Mouse (Mus musculus): ENCODE measurements around the gene Ddx39b. TPM values are rescaled to one million over a fixed set of nuclear protein-coding genes. Genes with fewer than 3 reads are reported as not detected.

Gene Ddx39b
- total and polyA plus RNA-seq, 3 experiments = 208 to 411 (median 242) TPM

GRCm38 (mm10) chr17:35250348-35251120 is 9.0 kb downstream of the Ddx39b start:
- DNase-seq (ENCODE audit: extremely low read depth) = no peak
- peaks cover 15% of the 10 kb centered on the region for H3K27me3 ChIP-seq (replicated peaks)
- H3K36me3 ChIP-seq (replicated peaks in 1 of 2; ENCODE audit: control insufficient read depth in 1 of 2, insufficient read depth in 1 of 2, low read length in 1 of 2) = peaks cover 79 to 87% of the 10 kb centered on the region in 2 experiments
- H3K9me3 ChIP-seq (replicated peaks; ENCODE audit: low read length) = no peaks in the 10 kb centered on the region
- peaks cover 20% of the 10 kb centered on the region for H3K79me2 ChIP-seq (replicated peaks; ENCODE audit: control insufficient read depth, extremely low read depth, insufficient read depth, poor library complexity, severe bottlenecking)
- TF ChIP-seq CTCF (conservative IDR thresholded peaks at IDR 0.05 in 1 of 2, IDR thresholded peaks at IDR 0.05 in 1 of 2; ENCODE audit: low read depth in 2 of 2, low read length in 2 of 2) (no peak), CHD1 (IDR thresholded peaks at IDR 0.05; ENCODE audit: low read depth, low read length) (no peak), POLR2A (IDR thresholded peaks at IDR 0.05; ENCODE audit: low read depth, low read length) (peak; percentile 47)
- H3K4me1 ChIP-seq (ENCODE audit: control insufficient read depth in 1 of 2, insufficient read depth in 2 of 2) = peaks cover 3 to 13% of the 10 kb centered on the region in 2 experiments; a peak in 3 of 4 replicates
- no peak overlapping the region for H3K4me3 ChIP-seq (replicated peaks in 1 of 3; ENCODE audit: low read depth in 2 of 3, low read length in 2 of 3, poor library complexity in 1 of 3)
- no peak overlapping the region for H3K9ac ChIP-seq (ENCODE audit: insufficient read depth, low read depth)
- in situ Hi-C loops (cut with MboI; ENCODE audit: low pct_ligation_motif_present, low pct_unique_long_range_greater_than_20kb, low sequenced_read_pairs) (loop anchor here (5.0 kb wide), 1 partner anchor 52 kb away; no protein-coding TSS in a partner anchor), dilution Hi-C loops (cut with MboI; ENCODE audit: extremely low pct_ligation_motif_present, extremely low pct_unique_long_range_greater_than_20kb, low sequenced_read_pairs) (no loop called here)
- no peak overlapping the region for H3K4me2 ChIP-seq (ENCODE audit: insufficient read depth, low read depth, poor library complexity, severe bottlenecking)
- H3K27ac ChIP-seq (ENCODE audit: insufficient read depth, low read depth) = no peak overlapping the region

GRCm38 (mm10) chr17:35251162-35251719 is 9.7 kb downstream of the Ddx39b start:
- H3K4me3 ChIP-seq (replicated peaks in 1 of 3; ENCODE audit: low read depth in 2 of 3, low read length in 2 of 3, poor library complexity in 1 of 3) = no peak overlapping the region
- H3K36me3 ChIP-seq (replicated peaks in 1 of 2; ENCODE audit: control insufficient read depth in 1 of 2, insufficient read depth in 1 of 2, low read length in 1 of 2) = peaks cover 73 to 80% of the 10 kb centered on the region in 2 experiments
- H3K4me2 ChIP-seq (ENCODE audit: insufficient read depth, low read depth, poor library complexity, severe bottlenecking) = no peak overlapping the region
- TF ChIP-seq GABPA (IDR thresholded peaks at IDR 0.05; ENCODE audit: insufficient replicate concordance, low read depth, low read length) (no peak), TBP (conservative IDR thresholded peaks at IDR 0.05; ENCODE audit: low read depth, low read length) (no peak), RAD21 (IDR thresholded peaks at IDR 0.05; ENCODE audit: low read depth, low read length) (no peak), UBTF (IDR thresholded peaks at IDR 0.05; ENCODE audit: low read depth, low read length) (no peak), KAT2A (IDR thresholded peaks at IDR 0.05; ENCODE audit: insufficient replicate concordance, low read length) (no peak), POLR2AphosphoS2 (IDR thresholded peaks at IDR 0.05; ENCODE audit: low read depth, low read length) (no peak), JUN (IDR thresholded peaks at IDR 0.05; ENCODE audit: insufficient read depth, low read depth, low read length) (no peak), ZKSCAN1 (IDR thresholded peaks at IDR 0.05; ENCODE audit: borderline replicate concordance, low read depth, low read length) (no peak), IRF4 (IDR thresholded peaks at IDR 0.05; ENCODE audit: low read depth, low read length) (no peak), MEF2A (IDR thresholded peaks at IDR 0.05; ENCODE audit: borderline replicate concordance, low read depth, low read length) (no peak), BHLHE40 (IDR thresholded peaks at IDR 0.05; ENCODE audit: low read depth, low read length) (no peak), HCFC1 (IDR thresholded peaks at IDR 0.05; ENCODE audit: low read depth, low read length) (no peak), MAZ (IDR thresholded peaks at IDR 0.05; ENCODE audit: low read depth, low read length) (no peak)
- dilution Hi-C loops (cut with MboI; ENCODE audit: extremely low pct_ligation_motif_present, extremely low pct_unique_long_range_greater_than_20kb, low sequenced_read_pairs) (no loop called here), in situ Hi-C loops (cut with MboI; ENCODE audit: low pct_ligation_motif_present, low pct_unique_long_range_greater_than_20kb, low sequenced_read_pairs) (loop anchor here (5.0 kb wide), 1 partner anchor 51 kb away; no protein-coding TSS in a partner anchor)
- no peak overlapping the region for H3K27ac ChIP-seq (ENCODE audit: insufficient read depth, low read depth)
- H3K9ac ChIP-seq (ENCODE audit: insufficient read depth, low read depth) = no peak overlapping the region
- H3K4me1 ChIP-seq (ENCODE audit: control insufficient read depth in 1 of 2, insufficient read depth in 2 of 2) = peaks cover 1 to 8% of the 10 kb centered on the region in 2 experiments; a peak in 2 of 4 replicates
- no peaks in the 10 kb centered on the region for H3K9me3 ChIP-seq (replicated peaks; ENCODE audit: low read length)
- DNase-seq (ENCODE audit: extremely low read depth) = no peak
- peaks cover 13% of the 10 kb centered on the region; the same call in 1 of the 2 replicates for H3K79me2 ChIP-seq (replicated peaks; ENCODE audit: control insufficient read depth, extremely low read depth, insufficient read depth, poor library complexity, severe bottlenecking)
- H3K27me3 ChIP-seq (replicated peaks) = peaks cover 13% of the 10 kb centered on the region

Data from CH12.LX (cell line).